Mouse (Mus musculus): ENCODE measurements at regions not wholly inside any gene's neighbourhood (a gene's known extent, or its start where the extent isn't known, plus 50 kb on each side); places are given as distances from the start of the nearest gene placed in this dataset.
A peak's percentile ranks its signal among the peaks of the same experiment; 100 is the strongest.
"Not testable (repeated sequence)": the region's sequence is repeated elsewhere in the genome, so short reads cannot be mapped to it uniquely, and the experiment has no call there.

GRCm38 (mm10) chr16:50783240-50783639 lies 192.3 kb upstream of the Ccdc54 start:
- no peaks in the 10 kb centered on the region for H3K27me3 ChIP-seq (ENCODE audit: insufficient read depth, low read length)
- no peak for DNase-seq (ENCODE audit: low spot score)
- ATAC-seq (ENCODE audit: low FRiP score) = no peak
- peaks cover 3% of the 10 kb centered on the region; the same call in 1 of the 2 replicates for H3K4me1 ChIP-seq (ENCODE audit: insufficient read depth, low read length)
- H3K4me2 ChIP-seq (ENCODE audit: low read depth, low read length, poor library complexity, severe bottlenecking) = peak overlapping the region; percentile 26
- no peaks in the 10 kb centered on the region for H3K36me3 ChIP-seq (ENCODE audit: insufficient read depth, low read length)
- no peak overlapping the region for H3K4me3 ChIP-seq (ENCODE audit: low read depth, low read length)
- no peaks in the 10 kb centered on the region for H3K9me3 ChIP-seq (ENCODE audit: low read length)
- 23% methylated on average over 6 of the region's 6 CpGs for WGBS
- no peak for TF ChIP-seq CTCF (IDR thresholded peaks at IDR 0.05)
- H3K27ac ChIP-seq (ENCODE audit: low read depth, low read length) = no peak overlapping the region
- H3K9ac ChIP-seq (replicated peaks; ENCODE audit: low read length, poor library complexity, severe bottlenecking) = no peak overlapping the region

- no peak for TF ChIP-seq CTCF (IDR thresholded peaks at IDR 0.05)
- H3K9me3 ChIP-seq (ENCODE audit: low read length) = no peaks in the 10 kb centered on the region
- no peak for DNase-seq (ENCODE audit: low spot score)
- no peaks in the 10 kb centered on the region for H3K36me3 ChIP-seq (ENCODE audit: insufficient read depth, low read length)
- H3K27ac ChIP-seq (ENCODE audit: low read depth, low read length) = no peak overlapping the region
- H3K4me2 ChIP-seq (ENCODE audit: low read depth, low read length, poor library complexity, severe bottlenecking) = no peak overlapping the region
- H3K4me3 ChIP-seq (ENCODE audit: low read depth, low read length) = no peak overlapping the region
- ATAC-seq (ENCODE audit: low FRiP score) = no peak
- peaks cover 3% of the 10 kb centered on the region; the same call in 1 of the 2 replicates for H3K4me1 ChIP-seq (ENCODE audit: insufficient read depth, low read length)
- 26% methylated on average over 6 of the region's 6 CpGs for WGBS
- H3K9ac ChIP-seq (replicated peaks; ENCODE audit: low read length, poor library complexity, severe bottlenecking) = no peak overlapping the region
- no peaks in the 10 kb centered on the region for H3K27me3 ChIP-seq (ENCODE audit: insufficient read depth, low read length)
These were observed 188.3 kb upstream of the Ccdc54 start for GRCm38 (mm10) chr16:50779030-50779784.

DNA sequence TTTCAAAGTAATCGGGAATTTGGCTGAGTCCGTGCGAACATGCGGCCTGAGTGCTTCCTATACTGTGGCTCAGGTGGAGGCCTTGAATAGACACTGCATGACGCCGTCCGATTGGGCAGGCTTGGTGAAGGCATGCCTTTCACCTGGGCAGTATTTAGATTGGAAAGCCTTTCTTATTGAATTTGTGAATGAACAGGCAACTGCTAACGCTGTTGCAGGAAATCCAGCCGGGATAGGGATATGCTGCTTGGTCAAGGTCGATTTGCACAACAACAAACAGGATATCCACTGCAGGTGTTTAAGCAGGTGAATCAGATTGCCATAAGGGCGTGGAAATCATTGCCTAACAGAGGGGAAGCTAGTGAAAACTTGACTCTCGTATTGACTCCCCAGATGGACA lies 183.7 kb upstream of the Ccdc54 start:
- 94% methylated on average over 12 of the region's 12 CpGs for WGBS
- H3K4me3 ChIP-seq (ENCODE audit: low read depth, low read length); H3K27ac ChIP-seq (ENCODE audit: low read depth, low read length); ATAC-seq (ENCODE audit: low FRiP score); H3K4me1 ChIP-seq (ENCODE audit: insufficient read depth, low read length); DNase-seq (ENCODE audit: low spot score); H3K9me3 ChIP-seq (ENCODE audit: low read length); H3K27me3 ChIP-seq (ENCODE audit: insufficient read depth, low read length); H3K9ac ChIP-seq (replicated peaks; ENCODE audit: low read length, poor library complexity, severe bottlenecking); H3K36me3 ChIP-seq (ENCODE audit: insufficient read depth, low read length); H3K4me2 ChIP-seq (ENCODE audit: low read depth, low read length, poor library complexity, severe bottlenecking): not testable (repeated sequence)

DNA sequence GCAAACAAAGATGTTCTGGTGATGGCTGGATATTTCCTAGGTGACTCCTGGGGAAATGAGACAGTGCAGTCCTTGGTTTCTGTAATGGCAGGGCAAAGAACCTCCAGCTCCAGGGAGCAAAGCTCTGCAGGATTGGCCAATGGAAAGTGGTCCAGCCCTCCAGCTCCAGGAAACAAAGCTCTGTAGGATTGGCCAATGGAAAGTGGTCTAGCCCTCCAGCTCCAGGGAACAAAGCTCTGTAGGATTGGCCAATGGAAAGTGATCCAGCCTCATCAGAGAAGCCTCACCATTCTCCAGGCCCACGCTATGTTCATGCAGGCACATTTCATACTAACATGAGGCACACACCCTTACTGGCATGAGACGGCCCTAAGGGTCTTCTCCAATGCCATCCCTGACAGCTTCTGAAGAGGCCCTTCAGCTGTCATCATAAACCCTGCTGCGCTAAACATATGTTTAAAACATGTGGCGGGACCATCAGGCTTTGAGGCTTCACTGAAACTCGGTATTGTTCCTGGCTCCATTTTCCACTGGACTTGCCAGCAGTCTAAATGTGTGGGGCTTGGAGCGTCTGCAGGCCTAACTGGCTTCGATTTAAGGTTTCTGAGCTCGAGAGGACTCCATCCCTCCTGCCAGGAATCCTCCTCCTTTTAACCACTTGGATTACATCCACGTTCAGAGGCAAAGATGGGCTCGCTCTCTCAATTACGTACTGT lies 175.3 kb upstream of the Ccdc54 start:
- Histone ChIP-seq H3K4me1 (ENCODE audit: insufficient read depth, low read length) (no peaks in the 10 kb centered on the region), H3K4me2 (ENCODE audit: low read depth, low read length, poor library complexity, severe bottlenecking) (no peak overlapping the region), H3K27ac (ENCODE audit: low read depth, low read length) (no peak overlapping the region), H3K27me3 (ENCODE audit: insufficient read depth, low read length) (no peaks in the 10 kb centered on the region), H3K36me3 (ENCODE audit: insufficient read depth, low read length) (no peaks in the 10 kb centered on the region), H3K4me3 (ENCODE audit: low read depth, low read length) (no peak overlapping the region), H3K9me3 (ENCODE audit: low read length) (no peaks in the 10 kb centered on the region), H3K9ac (replicated peaks; ENCODE audit: low read length, poor library complexity, severe bottlenecking) (no peak overlapping the region)
- 88% methylated on average over 11 of the region's 11 CpGs for WGBS
- ATAC-seq (ENCODE audit: low FRiP score) = peak; percentile 44; the same call in 1 of the 2 replicates
- no peak for TF ChIP-seq CTCF (IDR thresholded peaks at IDR 0.05)
- DNase-seq (ENCODE audit: low spot score) = peak; percentile 52

DNA sequence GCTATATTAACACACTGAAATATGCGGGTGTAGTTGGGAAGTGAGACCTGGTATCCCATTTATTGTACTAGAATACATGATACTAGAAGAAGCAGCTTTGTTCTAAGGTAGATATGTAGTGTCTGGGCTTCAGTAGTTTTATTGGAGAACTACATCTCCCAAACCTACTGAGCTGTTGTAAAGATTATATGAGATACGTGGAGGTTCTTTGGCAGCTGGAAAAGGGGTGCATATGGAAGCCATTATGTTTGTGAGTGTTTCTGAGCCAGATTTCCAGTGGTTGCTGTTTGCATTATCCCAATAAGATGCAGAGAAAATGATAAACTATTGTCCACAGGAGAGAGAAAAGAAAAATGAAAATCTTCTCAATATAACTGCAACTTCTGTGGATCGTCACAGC lies 171.1 kb upstream of the Ccdc54 start:
- no peak overlapping the region for H3K4me2 ChIP-seq (ENCODE audit: low read depth, low read length, poor library complexity, severe bottlenecking)
- no peak overlapping the region for H3K9ac ChIP-seq (replicated peaks; ENCODE audit: low read length, poor library complexity, severe bottlenecking)
- no peaks in the 10 kb centered on the region for H3K36me3 ChIP-seq (ENCODE audit: insufficient read depth, low read length)
- no peaks in the 10 kb centered on the region for H3K27me3 ChIP-seq (ENCODE audit: insufficient read depth, low read length)
- H3K4me3 ChIP-seq (ENCODE audit: low read depth, low read length) = no peak overlapping the region
- H3K9me3 ChIP-seq (ENCODE audit: low read length) = no peaks in the 10 kb centered on the region
- no peak overlapping the region for H3K27ac ChIP-seq (ENCODE audit: low read depth, low read length)
- TF ChIP-seq CTCF (IDR thresholded peaks at IDR 0.05) = no peak
- DNase-seq (ENCODE audit: low spot score) (no peak), ATAC-seq (ENCODE audit: low FRiP score) (no peak)
- no peaks in the 10 kb centered on the region for H3K4me1 ChIP-seq (ENCODE audit: insufficient read depth, low read length)
- 88% methylated on average over 3 of the region's 3 CpGs for WGBS

GRCm38 (mm10) chr16:50759979-50760378 lies 169.0 kb upstream of the Ccdc54 start:
- Histone ChIP-seq H3K4me1 (ENCODE audit: insufficient read depth, low read length) (no peaks in the 10 kb centered on the region), H3K4me2 (ENCODE audit: low read depth, low read length, poor library complexity, severe bottlenecking) (no peak overlapping the region), H3K4me3 (ENCODE audit: low read depth, low read length) (no peak overlapping the region), H3K9me3 (ENCODE audit: low read length) (no peaks in the 10 kb centered on the region), H3K36me3 (ENCODE audit: insufficient read depth, low read length) (no peaks in the 10 kb centered on the region), H3K9ac (replicated peaks; ENCODE audit: low read length, poor library complexity, severe bottlenecking) (no peak overlapping the region), H3K27me3 (ENCODE audit: insufficient read depth, low read length) (no peaks in the 10 kb centered on the region), H3K27ac (ENCODE audit: low read depth, low read length) (no peak overlapping the region)
- ATAC-seq (ENCODE audit: low FRiP score) = no peak
- DNase-seq (ENCODE audit: low spot score) = no peak
- WGBS = 73% methylated on average over 5 of the region's 5 CpGs
- no peak for TF ChIP-seq CTCF (IDR thresholded peaks at IDR 0.05)

Data from midbrain, postnatal 0 days (tissue).